Mouse (Mus musculus) bone marrow, adult 2 months (tissue): ENCODE results near the gene Mrpl51. TPM values are rescaled to one million over a fixed set of nuclear protein-coding genes. Genes with fewer than 3 reads are reported as not detected.

Experiments
- H3K27ac ChIP-seq: fragments of 200-500 bp; 2 replicates; pipeline ENCODE4 v1.5.1; 2012; ENCODE audit warnings: low read depth, mild to moderate bottlenecking, control low read depth, inconsistent platforms, low read length; ENCODE audit not compliant: control insufficient read depth, poor library complexity, insufficient read depth
- H3K4me1 ChIP-seq: fragments of 200-500 bp; 2 replicates; pipeline ENCODE4 v1.6.1; 2011; ENCODE audit warnings: low read length; ENCODE audit not compliant: control insufficient read depth, insufficient read depth
- H3K4me3 ChIP-seq: fragments of 200-500 bp; replicated peaks from 2 replicates; pipeline ENCODE3; 2011; ENCODE audit warnings: mild to moderate bottlenecking, low read depth, low read length, control low read depth; ENCODE audit not compliant: control insufficient read depth
- CTCF ChIP-seq: fragments of 200-500 bp; IDR thresholded peaks from 2 replicates; pipeline ENCODE4 v1.5.1; 2011; ENCODE audit warnings: low read length, control low read depth; ENCODE audit not compliant: control insufficient read depth, insufficient read depth
- POLR2A ChIP-seq: fragments of 200-500 bp; IDR thresholded peaks from 2 replicates; pipeline ENCODE4 v1.6.1; 2011; ENCODE audit warnings: low read depth, mild to moderate bottlenecking, control low read depth, low read length, borderline replicate concordance; ENCODE audit not compliant: control insufficient read depth
- WGBS: fragments of 180-500 bp; shearing (Covaris S2); methylation state at CpG from one replicate; pipeline ENCODE4 v1.1.7; 2018; 5-methylcytosine and 5-hydroxymethylcytosine counted together
- polyA plus RNA-seq: library from polyadenylated mRNA; stranded (reverse); fragments of >200 nt; gene quantifications from 2 replicates; pipeline ENCODE4 v1.2.4, GENCODE M21; 2011; ENCODE audit warnings: low replicate concordance; ENCODE audit not compliant: missing spikeins, insufficient read depth, insufficient read length

The Mrpl51 gene
- polyA plus RNA-seq, 1 experiment: 193 TPM

GRCm38 (mm10) chr6:125237421-125237820, 45.8 kb downstream of the Mrpl51 start:
- 15% methylated on average over 4 of the region's 4 CpGs for WGBS
- no peak overlapping the region for H3K4me3 ChIP-seq
- H3K27ac ChIP-seq: no peak overlapping the region; the same call in 1 of the 2 replicates
- peaks cover 8% of the 10 kb centered on the region for H3K4me1 ChIP-seq
- TF ChIP-seq CTCF (no peak), POLR2A (no peak)

GRCm38 (mm10) chr6:125238396-125238795, 46.8 kb downstream of the Mrpl51 start:
- Histone ChIP-seq H3K4me1 (peaks cover 10% of the 10 kb centered on the region), H3K27ac (0 out of 2 replicates have a peak overlapping the region, but pooled peaks have one; percentile 25), H3K4me3 (no peak overlapping the region)
- no peak for TF ChIP-seq CTCF
- no peak for TF ChIP-seq POLR2A
- WGBS: 6% methylated on average over 6 of the region's 6 CpGs

- H3K4me1 ChIP-seq: peaks cover 10% of the 10 kb centered on the region
- no peak overlapping the region for H3K4me3 ChIP-seq
- 69% methylated on average over 5 of the region's 5 CpGs for WGBS
- TF ChIP-seq CTCF (no peak), POLR2A (no peak)
- no peak overlapping the region for H3K27ac ChIP-seq
These were observed 47.9 kb downstream of the Mrpl51 start for GRCm38 (mm10) chr6:125239547-125239946.

- Histone ChIP-seq H3K27ac (no peak overlapping the region), H3K4me1 (peaks cover 10% of the 10 kb centered on the region), H3K4me3 (no peak overlapping the region)
- WGBS: 44% methylated on average over 5 of the region's 5 CpGs
- no peak for TF ChIP-seq CTCF
- TF ChIP-seq POLR2A: no peak
These were observed 49.0 kb downstream of the Mrpl51 start for GRCm38 (mm10) chr6:125240617-125241016.

GRCm38 (mm10) chr6:125241566-125241965, 50.0 kb downstream of the Mrpl51 start:
- H3K4me1 ChIP-seq: peaks cover 12% of the 10 kb centered on the region
- no peak overlapping the region for H3K4me3 ChIP-seq
- H3K27ac ChIP-seq: no peak overlapping the region
- WGBS: 11% methylated on average over 8 of the region's 8 CpGs
- TF ChIP-seq POLR2A (no peak), CTCF (no peak)

GRCm38 (mm10) chr6:125244551-125244950, 53.0 kb downstream of the Mrpl51 start:
- H3K27ac ChIP-seq: no peak overlapping the region
- TF ChIP-seq POLR2A (no peak), CTCF (no peak)
- H3K4me1 ChIP-seq: peaks cover 7% of the 10 kb centered on the region
- 11% methylated on average over 1 of the region's 1 CpGs for WGBS
- no peak overlapping the region for H3K4me3 ChIP-seq

Other genes starting within 250 kb of the Mrpl51 start
- gene Cops7a, start 226.3 kb upstream of the Mrpl51 start, polyA plus RNA-seq: 18.1 and 33.0 TPM in 2 replicates
- gene Pianp, start 195.1 kb upstream of the Mrpl51 start, polyA plus RNA-seq: 3.4 TPM in 1 of 2 replicates, not detected in the other
- gene Zfp384, start 182.7 kb upstream of the Mrpl51 start, polyA plus RNA-seq: 26.2 and 46.0 TPM in 2 replicates
- gene Ing4, start 152.0 kb upstream of the Mrpl51 start, polyA plus RNA-seq: 19.6 and 42.0 TPM in 2 replicates
- gene Acrbp, start 142.1 kb upstream of the Mrpl51 start, polyA plus RNA-seq: 24.3 and 45.9 TPM in 2 replicates
- not detected in 2 replicates for gene Lpar5, start 123.9 kb upstream of the Mrpl51 start, polyA plus RNA-seq
- gene Chd4, start 95.8 kb upstream of the Mrpl51 start, polyA plus RNA-seq: 66.8 and 106 TPM in 2 replicates
- gene Nop2, start 59.9 kb upstream of the Mrpl51 start, polyA plus RNA-seq: 12.5 and 25.7 TPM in 2 replicates
- 21.0 and 39.0 TPM in 2 replicates for gene Iffo1, start 46.6 kb upstream of the Mrpl51 start, polyA plus RNA-seq
- 40.4 and 98.2 TPM in 2 replicates for gene Gapdh, start 25.3 kb upstream of the Mrpl51 start, polyA plus RNA-seq
- gene Ncapd2, start 100 bp upstream of the Mrpl51 start, polyA plus RNA-seq: 314 and 361 TPM in 2 replicates
- 11.3 and 32.6 TPM in 2 replicates for gene Vamp1, start 23.8 kb downstream of the Mrpl51 start, polyA plus RNA-seq
- gene Tapbpl, start 40.1 kb downstream of the Mrpl51 start, polyA plus RNA-seq: 4.1 and 6.2 TPM in 2 replicates
- gene Cd27, start 45.2 kb downstream of the Mrpl51 start, polyA plus RNA-seq: 7.0 and 10.7 TPM in 2 replicates
- not detected in 2 replicates for gene Tuba3a, start 94.2 kb downstream of the Mrpl51 start, polyA plus RNA-seq
- 12.4 and 23.2 TPM in 2 replicates for gene Ltbr, start 122.1 kb downstream of the Mrpl51 start, polyA plus RNA-seq
- 1.7 and 5.6 TPM in 2 replicates for gene Scnn1a, start 128.9 kb downstream of the Mrpl51 start, polyA plus RNA-seq
- gene Tnfrsf1a, start 157.6 kb downstream of the Mrpl51 start, polyA plus RNA-seq: 18.4 and 63.5 TPM in 2 replicates
- gene Plekhg6, start 189.0 kb downstream of the Mrpl51 start, polyA plus RNA-seq: 0.45 TPM in 1 of 2 replicates, not detected in the other